Mouse (Mus musculus): ENCODE results near the gene Tex26.

GRCm38 (mm10) chr5:149489136-149489535 lies 49.7 kb downstream of the Tex26 start:
- TF ChIP-seq CTCF (IDR thresholded peaks at IDR 0.05) = no peak
- TF ChIP-seq EP300 (IDR thresholded peaks at IDR 0.05) = no peak

Measured in lung, postnatal 0 days (tissue).